Mouse (Mus musculus) megakaryocyte, embryonic 14.5 days (primary cell): ENCODE data around the gene Tcn2.

Experiments
- FLI1 ChIP-seq: IDR thresholded peaks from 2 replicates; pipeline ENCODE4 v1.6.1; 2012; ENCODE audit warnings: low read length, inconsistent platforms, mixed read lengths
- GATA1 ChIP-seq: IDR thresholded peaks from 3 replicates; pipeline ENCODE4 v1.6.1; 2012; ENCODE audit warnings: mixed read lengths, low read length, inconsistent platforms, borderline replicate concordance

- TF ChIP-seq FLI1: no peak
- no peak for TF ChIP-seq GATA1
These were observed 1.9 kb upstream of the Tcn2 start for GRCm38 (mm10) chr11:3933756-3934285.
